Mouse (Mus musculus) limb, embryonic 12.5 days (tissue): Measurements from ENCODE around the gene Cacng8. TPM values are rescaled to one million over a fixed set of nuclear protein-coding genes. Genes with fewer than 3 reads are reported as not detected.

Experiments used
- ATAC-seq: fragments of 200-750 bp; cut with Nextera tagmentation; 2 replicates; pipeline ENCODE4 v1.8.0; 2017; ENCODE audit warnings: low read depth, moderate TSS enrichment; ENCODE audit not compliant: insufficient number of reproducible peaks, insufficient read depth, low FRiP score, low TSS enrichment
- H3K27ac ChIP-seq: fragments of 300-500 bp; sonication (generic); 2 replicates; pipeline ENCODE4 v1.5.1; 2016; ENCODE audit warnings: mild to moderate bottlenecking, moderate library complexity
- H3K27me3 ChIP-seq: fragments of 300-500 bp; sonication (generic); 2 replicates; pipeline ENCODE4 v1.6.1; 2016; ENCODE audit warnings: mild to moderate bottlenecking, moderate library complexity
- H3K36me3 ChIP-seq: fragments of 300-500 bp; sonication (generic); 2 replicates; pipeline ENCODE4 v1.6.1; 2016; ENCODE audit warnings: mild to moderate bottlenecking, moderate library complexity
- H3K4me1 ChIP-seq: fragments of 300-500 bp; sonication (generic); replicated peaks from 2 replicates; pipeline ENCODE4 v1.6.1; 2016
- H3K4me2 ChIP-seq: fragments of 300-500 bp; sonication (generic); 2 replicates; pipeline ENCODE4 v1.6.1; 2016; ENCODE audit warnings: mild to moderate bottlenecking, moderate library complexity
- H3K4me3 ChIP-seq: fragments of 300-500 bp; sonication (generic); replicated peaks from 2 replicates; pipeline ENCODE4 v1.5.1; 2016; ENCODE audit warnings: mild to moderate bottlenecking
- H3K9ac ChIP-seq: fragments of 300-500 bp; sonication (generic); replicated peaks from 2 replicates; pipeline ENCODE4 v1.6.1; 2016; ENCODE audit warnings: mild to moderate bottlenecking, moderate library complexity
- H3K9me3 ChIP-seq: fragments of 300-500 bp; sonication (generic); 2 replicates; pipeline ENCODE4 v1.6.1; 2016; ENCODE audit warnings: mild to moderate bottlenecking, moderate library complexity
- WGBS: fragments of 180-500 bp; shearing (Covaris S2); methylation state at CpG from one replicate; pipeline ENCODE4 v1.1.7; 2016; 5-methylcytosine and 5-hydroxymethylcytosine counted together
- polyA plus RNA-seq: library from polyadenylated mRNA; unstranded; fragments of >200 nt; fragmentation: Nextera tagmentation; extraction: Ambion mirVana; gene quantifications from 2 replicates; pipeline ENCODE4 v1.2.1, GENCODE M21; 2016

The Cacng8 gene
- polyA plus RNA-seq, 1 experiment from 2014 or later, result 6.3 TPM

DNA sequence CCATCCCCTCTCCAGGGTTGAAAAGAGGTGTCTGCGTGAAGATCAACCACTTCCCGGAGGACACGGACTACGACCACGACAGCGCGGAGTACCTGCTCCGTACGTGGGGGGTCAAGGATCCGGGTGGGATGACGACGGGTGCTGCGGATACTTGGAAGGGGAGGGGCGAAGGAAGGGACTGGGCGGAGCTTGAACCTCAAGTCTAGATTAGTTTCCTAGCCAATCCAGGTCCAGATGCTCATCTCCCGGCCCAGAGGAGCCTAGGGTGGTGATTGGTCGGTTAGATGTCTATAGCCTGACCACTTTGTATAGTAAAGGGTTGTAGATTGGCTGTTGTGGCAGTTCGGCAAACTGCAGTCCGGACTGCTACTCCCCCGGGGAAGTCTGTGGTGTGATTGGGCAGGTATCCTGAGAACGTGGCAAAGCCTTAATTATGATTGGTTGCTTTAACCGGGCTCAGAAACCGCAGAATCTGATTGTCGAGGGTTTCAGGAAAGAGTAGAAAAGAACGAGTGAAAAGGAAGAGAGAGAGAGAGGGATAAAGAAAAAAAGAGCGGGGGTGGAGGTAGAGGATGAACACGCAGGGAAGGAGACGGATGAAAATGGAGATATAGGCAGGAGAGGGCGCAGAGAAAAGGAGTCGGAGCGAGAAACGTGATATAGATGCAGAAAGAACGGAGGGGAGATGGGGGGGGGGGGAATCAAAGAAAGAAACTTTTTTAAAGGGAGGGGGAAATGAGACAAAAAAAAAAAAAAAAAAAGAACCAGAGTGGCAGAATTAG, 20.9 kb downstream of the Cacng8 start:
- Histone ChIP-seq H3K27ac (no peak overlapping the region), H3K4me2 (peak overlapping the region; percentile 76), H3K9me3 (no peaks in the 10 kb centered on the region), H3K9ac (peak overlapping the region; percentile 32; the same call in 1 of the 2 replicates), H3K36me3 (no peaks in the 10 kb centered on the region), H3K27me3 (peaks cover 56% of the 10 kb centered on the region), H3K4me1 (peaks cover 11% of the 10 kb centered on the region), H3K4me3 (peak overlapping the region; percentile 44)
- under 1% methylated on average over 33 of the region's 33 CpGs for WGBS
- peak; percentile 88 for ATAC-seq

DNA sequence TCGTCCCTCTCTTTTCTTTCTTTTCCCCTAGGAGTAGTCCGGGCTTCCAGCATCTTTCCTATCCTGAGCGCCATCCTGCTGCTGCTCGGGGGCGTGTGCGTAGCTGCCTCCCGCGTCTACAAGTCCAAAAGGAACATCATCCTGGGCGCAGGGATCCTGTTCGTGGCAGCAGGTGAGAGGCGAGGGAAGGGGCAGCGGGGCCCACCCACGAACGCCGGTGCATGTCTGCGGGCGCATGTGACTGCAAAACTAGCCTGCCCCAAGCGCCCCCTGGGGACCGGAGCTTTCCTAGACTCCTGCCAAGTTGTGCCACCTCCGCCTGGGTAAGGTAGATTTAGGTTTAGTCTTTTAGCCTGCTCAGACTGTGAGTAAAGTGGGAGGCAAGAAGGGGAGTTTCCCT, 21.6 kb downstream of the Cacng8 start:
- 1% methylated on average over 20 of the region's 20 CpGs for WGBS
- no peaks in the 10 kb centered on the region for H3K9me3 ChIP-seq
- H3K27me3 ChIP-seq, result peaks cover 63% of the 10 kb centered on the region
- peaks cover 11% of the 10 kb centered on the region for H3K4me1 ChIP-seq
- peak overlapping the region; percentile 47; the same call in 1 of the 2 replicates for H3K9ac ChIP-seq
- H3K4me2 ChIP-seq, result peak overlapping the region; percentile 76
- H3K27ac ChIP-seq, result no peak overlapping the region
- ATAC-seq, result no peak
- H3K4me3 ChIP-seq, result peak overlapping the region; percentile 44
- no peaks in the 10 kb centered on the region for H3K36me3 ChIP-seq

- Histone ChIP-seq H3K27ac (no peak overlapping the region), H3K9ac (peak overlapping the region; percentile 66), H3K4me1 (peaks cover 11% of the 10 kb centered on the region), H3K9me3 (no peaks in the 10 kb centered on the region), H3K36me3 (no peaks in the 10 kb centered on the region), H3K27me3 (peaks cover 87% of the 10 kb centered on the region), H3K4me3 (peak overlapping the region; percentile 64), H3K4me2 (peak overlapping the region; percentile 98)
- WGBS, result under 1% methylated on average over 47 of the region's 47 CpGs
- ATAC-seq, result no peak
These were observed 24.4 kb downstream of the Cacng8 start for GRCm38 (mm10) chr7:3414888-3415287.

GRCm38 (mm10) chr7:3415378-3415777, 24.9 kb downstream of the Cacng8 start:
- under 1% methylated on average over 59 of the region's 60 CpGs for whole genome bisulfite sequencing
- H3K9ac ChIP-seq, result peak overlapping the region; percentile 66
- H3K9me3 ChIP-seq, result no peaks in the 10 kb centered on the region
- no peak for ATAC-seq
- no peak overlapping the region for H3K27ac ChIP-seq
- H3K4me2 ChIP-seq, result peak overlapping the region; percentile 98
- H3K36me3 ChIP-seq, result no peaks in the 10 kb centered on the region
- peak overlapping the region; percentile 64 for H3K4me3 ChIP-seq
- H3K27me3 ChIP-seq, result peaks cover 87% of the 10 kb centered on the region
- peaks cover 11% of the 10 kb centered on the region for H3K4me1 ChIP-seq

- Histone ChIP-seq H3K36me3 (no peaks in the 10 kb centered on the region), H3K27me3 (peaks cover 95% of the 10 kb centered on the region), H3K27ac (no peak overlapping the region), H3K4me2 (no peak overlapping the region), H3K9ac (no peak overlapping the region), H3K9me3 (no peaks in the 10 kb centered on the region), H3K4me3 (no peak overlapping the region), H3K4me1 (peaks cover 15% of the 10 kb centered on the region)
- 31% methylated on average over 6 of the region's 6 CpGs for WGBS
- no peak for ATAC-seq
These were observed 29.5 kb downstream of the Cacng8 start for GRCm38 (mm10) chr7:3419941-3420340.

GRCm38 (mm10) chr7:3420466-3420865, 30.0 kb downstream of the Cacng8 start:
- H3K4me2 ChIP-seq, result no peak overlapping the region
- peaks cover 95% of the 10 kb centered on the region for H3K27me3 ChIP-seq
- no peak for ATAC-seq
- H3K4me3 ChIP-seq, result no peak overlapping the region
- no peak overlapping the region for H3K27ac ChIP-seq
- H3K9me3 ChIP-seq, result no peaks in the 10 kb centered on the region
- 48% methylated on average over 5 of the region's 5 CpGs for whole genome bisulfite sequencing
- no peak overlapping the region for H3K9ac ChIP-seq
- no peaks in the 10 kb centered on the region for H3K36me3 ChIP-seq
- peaks cover 13% of the 10 kb centered on the region for H3K4me1 ChIP-seq

GRCm38 (mm10) chr7:3421297-3421696, 30.8 kb downstream of the Cacng8 start:
- no peak for ATAC-seq
- H3K27me3 ChIP-seq, result peaks cover 94% of the 10 kb centered on the region
- WGBS, result 82% methylated on average over 3 of the region's 3 CpGs
- no peak overlapping the region for H3K4me3 ChIP-seq
- H3K4me1 ChIP-seq, result peaks cover 11% of the 10 kb centered on the region
- no peaks in the 10 kb centered on the region for H3K36me3 ChIP-seq
- no peaks in the 10 kb centered on the region for H3K9me3 ChIP-seq
- H3K4me2 ChIP-seq, result no peak overlapping the region
- no peak overlapping the region for H3K9ac ChIP-seq
- H3K27ac ChIP-seq, result no peak overlapping the region

DNA sequence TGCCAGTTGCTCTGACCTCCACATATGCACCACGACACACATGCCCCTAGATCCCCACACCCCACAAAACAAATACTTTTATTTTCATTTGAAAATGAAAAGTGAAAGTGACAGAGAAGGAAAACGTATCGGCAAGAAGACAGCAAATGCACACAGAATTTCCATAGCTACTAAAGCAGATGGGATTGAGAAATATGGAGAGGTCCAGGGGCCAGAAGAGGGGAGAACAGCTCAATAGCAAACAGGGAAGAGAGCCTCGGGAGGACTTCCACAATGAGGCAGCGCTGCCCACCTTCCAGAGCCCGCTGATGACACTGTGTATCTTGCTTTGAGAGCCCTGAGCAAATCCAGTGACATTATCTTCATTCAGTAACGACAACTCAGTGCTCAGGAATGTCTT, 31.6 kb downstream of the Cacng8 start:
- H3K27me3 ChIP-seq, result peaks cover 92% of the 10 kb centered on the region
- ATAC-seq, result no peak
- H3K27ac ChIP-seq, result no peak overlapping the region
- H3K9me3 ChIP-seq, result no peaks in the 10 kb centered on the region
- H3K36me3 ChIP-seq, result no peaks in the 10 kb centered on the region
- peaks cover 11% of the 10 kb centered on the region for H3K4me1 ChIP-seq
- H3K4me2 ChIP-seq, result no peak overlapping the region
- no peak overlapping the region for H3K4me3 ChIP-seq
- H3K9ac ChIP-seq, result no peak overlapping the region
- 68% methylated on average over 7 of the region's 7 CpGs for WGBS

DNA sequence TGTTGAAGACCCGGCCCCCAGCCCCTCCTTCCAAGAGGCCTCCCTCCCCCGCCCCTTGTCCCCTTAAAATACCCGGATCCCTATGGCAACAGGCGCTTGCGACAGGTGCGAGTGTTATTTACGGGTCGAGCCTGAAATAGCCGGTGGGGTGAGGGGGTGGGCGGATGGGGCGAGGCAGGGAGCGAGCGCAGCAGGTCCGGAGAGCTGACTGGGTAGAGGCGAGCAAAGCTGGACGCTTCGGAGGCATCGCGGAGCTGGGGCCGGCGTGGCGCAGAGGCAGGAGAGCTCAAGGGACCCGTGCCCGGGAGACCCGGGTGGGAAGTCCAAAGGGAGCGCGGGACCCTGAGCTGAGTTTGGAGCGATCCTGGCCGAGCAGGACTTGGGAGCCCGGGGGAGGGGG, 32.9 kb downstream of the Cacng8 start:
- no peak overlapping the region for H3K27ac ChIP-seq
- H3K4me3 ChIP-seq, result peak overlapping the region; percentile 26
- no peaks in the 10 kb centered on the region for H3K9me3 ChIP-seq
- peaks cover 78% of the 10 kb centered on the region for H3K27me3 ChIP-seq
- H3K36me3 ChIP-seq, result no peaks in the 10 kb centered on the region
- H3K4me1 ChIP-seq, result peaks cover 11% of the 10 kb centered on the region
- 1% methylated on average over 30 of the region's 30 CpGs for WGBS
- H3K9ac ChIP-seq, result no peak overlapping the region
- peak; percentile 53; the same call in 1 of the 2 replicates for ATAC-seq
- peak overlapping the region; percentile 54 for H3K4me2 ChIP-seq

GRCm38 (mm10) chr7:3423895-3424294, 33.4 kb downstream of the Cacng8 start, which contains the start of gene Cacng6:
TSS of gene Cacng6 (plus strand) at chr7:3424195.
- H3K4me2 ChIP-seq, result peak within 1 kb of the TSS; percentile 54
- no peak within 1 kb of the TSS for H3K9ac ChIP-seq
- H3K9me3 ChIP-seq, result no peaks in the 10 kb centered on the region
- no peak for ATAC-seq
- H3K4me3 ChIP-seq, result peak within 1 kb of the TSS; percentile 26
- H3K4me1 ChIP-seq, result peaks cover 11% of the 10 kb centered on the region
- 39% methylated on average over 4 of the region's 4 CpGs for WGBS
- no peaks in the 10 kb centered on the region for H3K36me3 ChIP-seq
- H3K27ac ChIP-seq, result no peak within 1 kb of the TSS
- H3K27me3 ChIP-seq, result peaks cover 75% of the 10 kb centered on the region

- Histone ChIP-seq H3K9me3 (no peaks in the 10 kb centered on the region), H3K27me3 (peaks cover 73% of the 10 kb centered on the region), H3K4me1 (peaks cover 11% of the 10 kb centered on the region), H3K4me3 (no peak overlapping the region), H3K36me3 (no peaks in the 10 kb centered on the region), H3K27ac (no peak overlapping the region), H3K4me2 (no peak overlapping the region), H3K9ac (no peak overlapping the region)
- 85% methylated on average over 5 of the region's 5 CpGs for WGBS
- ATAC-seq, result no peak
These were observed 34.7 kb downstream of the Cacng8 start for GRCm38 (mm10) chr7:3425141-3425540.

DNA sequence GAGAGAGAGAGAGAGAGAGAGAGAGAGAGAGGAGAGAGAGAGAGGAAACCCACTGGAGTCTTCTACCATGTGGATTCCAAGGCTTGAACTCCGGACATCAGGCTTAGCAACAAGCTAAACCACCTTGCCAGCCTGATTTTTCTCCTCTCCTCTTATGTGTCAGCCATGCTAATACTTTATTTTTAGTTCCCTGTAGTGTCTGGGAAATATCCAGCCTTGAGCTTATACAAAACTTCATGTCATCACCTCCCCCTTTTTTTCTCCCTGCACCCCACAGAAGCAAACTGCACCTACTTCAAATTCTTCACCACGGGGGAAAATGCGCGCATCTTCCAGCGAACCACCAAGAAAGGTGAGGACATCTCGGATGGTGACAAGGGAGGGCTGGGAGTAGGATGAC, 39.7 kb downstream of the Cacng8 start:
- Histone ChIP-seq H3K4me3 (no peak overlapping the region), H3K27me3 (peaks cover 26% of the 10 kb centered on the region), H3K9me3 (no peaks in the 10 kb centered on the region), H3K36me3 (no peaks in the 10 kb centered on the region), H3K27ac (no peak overlapping the region), H3K4me2 (no peak overlapping the region), H3K4me1 (no peaks in the 10 kb centered on the region), H3K9ac (no peak overlapping the region)
- 79% methylated on average over 6 of the region's 6 CpGs for WGBS
- ATAC-seq, result no peak
